Mouse (Mus musculus) intestine, postnatal 0 days (tissue): ENCODE data around the gene Pfkfb4. TPM values are rescaled to one million over a fixed set of nuclear protein-coding genes. Genes with fewer than 3 reads are reported as not detected.

ENCODE experiments used
- ATAC-seq: fragments of 200-750 bp; cut with Nextera tagmentation; 2 replicates; pipeline ENCODE4 v1.8.0; 2017; ENCODE audit warnings: mild to moderate bottlenecking, moderate TSS enrichment, moderate library complexity
- H3K27ac ChIP-seq: fragments of 300-500 bp; sonication (generic); 2 replicates; pipeline ENCODE4 v1.5.1; 2014; ENCODE audit warnings: mild to moderate bottlenecking, low read depth, low read length, moderate library complexity
- H3K27me3 ChIP-seq: fragments of 300-500 bp; sonication (generic); replicated peaks from 2 replicates; pipeline ENCODE4 v1.6.1; 2014; ENCODE audit warnings: low read length, mixed read lengths; ENCODE audit not compliant: control insufficient read depth, insufficient read depth
- H3K36me3 ChIP-seq: fragments of 300-500 bp; sonication (generic); 2 replicates; pipeline ENCODE4 v1.6.1; 2014; ENCODE audit warnings: mild to moderate bottlenecking, moderate library complexity; ENCODE audit not compliant: control insufficient read depth, insufficient read depth
- H3K4me1 ChIP-seq: fragments of 300-500 bp; sonication (generic); replicated peaks from 2 replicates; pipeline ENCODE4 v1.6.1; 2014; ENCODE audit warnings: antibody characterized with exemption, low read length, mixed read lengths; ENCODE audit not compliant: control insufficient read depth, insufficient read depth
- H3K4me2 ChIP-seq: fragments of 300-500 bp; sonication (generic); replicated peaks from 2 replicates; pipeline ENCODE4 v1.6.1; 2014; ENCODE audit warnings: low read depth, mild to moderate bottlenecking, moderate library complexity
- H3K4me3 ChIP-seq: fragments of 300-500 bp; sonication (generic); 2 replicates; pipeline ENCODE4 v1.5.1; 2014; ENCODE audit warnings: low read depth, low read length
- H3K9ac ChIP-seq: fragments of 300-500 bp; sonication (generic); 2 replicates; pipeline ENCODE4 v1.6.1; 2014; ENCODE audit warnings: mild to moderate bottlenecking, low read depth, low read length
- H3K9me3 ChIP-seq: fragments of 300-500 bp; sonication (generic); 2 replicates; pipeline ENCODE4 v1.6.1; 2016; ENCODE audit warnings: mixed run types; ENCODE audit not compliant: control insufficient read depth
- CTCF ChIP-seq: sonication (generic); IDR thresholded peaks from 2 replicates; pipeline ENCODE4 v1.5.1; 2016; ENCODE audit warnings: low read depth, mild to moderate bottlenecking, control low read depth, antibody characterized with exemption, moderate library complexity
- WGBS: fragments of 180-500 bp; shearing (Covaris S2); extraction: QIAGEN DNeasy Blood & Tissue Kit; methylation state at CpG from one replicate; pipeline ENCODE4 v1.1.7; 2014; 5-methylcytosine and 5-hydroxymethylcytosine counted together
- polyA plus RNA-seq: library from polyadenylated mRNA; unstranded; fragments of >200 nt; fragmentation: Nextera tagmentation; extraction: Ambion mirVana; gene quantifications from 2 replicates; pipeline ENCODE4 v1.2.1, GENCODE M21; 2015

Gene Pfkfb4
- polyA plus RNA-seq, 1 experiment from 2014 or later: 43.1 TPM

GRCm38 (mm10) chr9:108976483-108976882 is 15.1 kb upstream of the Pfkfb4 start:
- Histone ChIP-seq H3K9ac (no peak overlapping the region), H3K4me2 (no peak overlapping the region), H3K27ac (no peak overlapping the region), H3K27me3 (no peaks in the 10 kb centered on the region), H3K36me3 (no peaks in the 10 kb centered on the region), H3K4me1 (no peaks in the 10 kb centered on the region), H3K4me3 (no peak overlapping the region), H3K9me3 (no peaks in the 10 kb centered on the region)
- no peak for TF ChIP-seq CTCF
- 88% methylated on average over 9 of the region's 9 CpGs for WGBS
- no peak for ATAC-seq

- Histone ChIP-seq H3K27ac (no peak overlapping the region), H3K36me3 (no peaks in the 10 kb centered on the region), H3K27me3 (no peaks in the 10 kb centered on the region), H3K4me2 (no peak overlapping the region), H3K9ac (no peak overlapping the region), H3K4me1 (no peaks in the 10 kb centered on the region), H3K9me3 (no peaks in the 10 kb centered on the region), H3K4me3 (no peak overlapping the region)
- WGBS: 65% methylated on average over 7 of the region's 7 CpGs
- ATAC-seq: no peak
- no peak for TF ChIP-seq CTCF
Measured at GRCm38 (mm10) chr9:108977966-108978365, 13.6 kb upstream of the Pfkfb4 start.

- no peaks in the 10 kb centered on the region for H3K27me3 ChIP-seq
- no peaks in the 10 kb centered on the region for H3K36me3 ChIP-seq
- H3K4me2 ChIP-seq: no peak overlapping the region
- TF ChIP-seq CTCF: no peak
- no peak overlapping the region for H3K27ac ChIP-seq
- H3K4me3 ChIP-seq: no peak overlapping the region
- no peaks in the 10 kb centered on the region for H3K4me1 ChIP-seq
- WGBS: 78% methylated on average over 8 of the region's 8 CpGs
- H3K9me3 ChIP-seq: no peaks in the 10 kb centered on the region
- ATAC-seq: no peak
- H3K9ac ChIP-seq: no peak overlapping the region
Measured at GRCm38 (mm10) chr9:108982498-108982897, 9.1 kb upstream of the Pfkfb4 start.

GRCm38 (mm10) chr9:108983209-108983608 is 8.4 kb upstream of the Pfkfb4 start:
- Histone ChIP-seq H3K27me3 (no peaks in the 10 kb centered on the region), H3K4me2 (no peak overlapping the region), H3K4me1 (peaks cover 5% of the 10 kb centered on the region; the same call in 1 of the 2 replicates), H3K4me3 (no peak overlapping the region), H3K27ac (no peak overlapping the region), H3K9ac (no peak overlapping the region), H3K9me3 (no peaks in the 10 kb centered on the region), H3K36me3 (no peaks in the 10 kb centered on the region)
- no peak for ATAC-seq
- no peak for TF ChIP-seq CTCF
- WGBS: 55% methylated on average over 9 of the region's 9 CpGs

- no peak for TF ChIP-seq CTCF
- H3K27me3 ChIP-seq: no peaks in the 10 kb centered on the region
- no peaks in the 10 kb centered on the region for H3K9me3 ChIP-seq
- WGBS: 82% methylated on average over 4 of the region's 4 CpGs
- ATAC-seq: no peak
- H3K27ac ChIP-seq: no peak within 1 kb of the TSS
- H3K4me3 ChIP-seq: no peak within 1 kb of the TSS
- H3K36me3 ChIP-seq: no peaks in the 10 kb centered on the region
- no peak within 1 kb of the TSS for H3K4me2 ChIP-seq
- no peak within 1 kb of the TSS for H3K9ac ChIP-seq
- H3K4me1 ChIP-seq: peaks cover 12% of the 10 kb centered on the region
Measured at GRCm38 (mm10) chr9:108985710-108986109, 5.9 kb upstream of the Pfkfb4 start, which contains the start of gene Ucn2. Ucn2 (plus strand) TSS chr9:108986010.

- TF ChIP-seq CTCF: no peak
- H3K4me1 ChIP-seq: peaks cover 12% of the 10 kb centered on the region
- H3K9ac ChIP-seq: no peak overlapping the region
- H3K36me3 ChIP-seq: no peaks in the 10 kb centered on the region
- no peaks in the 10 kb centered on the region for H3K27me3 ChIP-seq
- ATAC-seq: no peak
- 21% methylated on average over 13 of the region's 15 CpGs for WGBS
- H3K4me2 ChIP-seq: peak overlapping the region; percentile 55
- H3K4me3 ChIP-seq: peak overlapping the region; percentile 3; the same call in 1 of the 2 replicates
- no peak overlapping the region for H3K27ac ChIP-seq
- no peaks in the 10 kb centered on the region for H3K9me3 ChIP-seq
Measured at GRCm38 (mm10) chr9:108987704-108988350, 3.8 kb upstream of the Pfkfb4 start.
